Mouse (Mus musculus) brain, embryonic 14.5 days (tissue): ENCODE measurements at regions not wholly inside any gene's neighbourhood (a gene's known extent, or its start where the extent isn't known, plus 50 kb on each side); places are given as distances from the start of the nearest gene placed in this dataset.

Source experiments
- CTCF ChIP-seq: fragments of 200-500 bp; IDR thresholded peaks from 2 replicates; pipeline ENCODE4 v1.5.1; 2012; ENCODE audit warnings: inconsistent platforms, mild to moderate bottlenecking, moderate library complexity, borderline replicate concordance; ENCODE audit not compliant: insufficient read depth, insufficient read length; ENCODE audit errors: extremely low read depth
- POLR2A ChIP-seq: fragments of 200-500 bp; IDR thresholded peaks from 2 replicates; pipeline ENCODE4 v1.6.1; 2012; ENCODE audit warnings: mild to moderate bottlenecking, inconsistent platforms, borderline replicate concordance; ENCODE audit not compliant: poor library complexity, insufficient read depth, insufficient read length, severe bottlenecking; ENCODE audit errors: extremely low read depth

- no peak for TF ChIP-seq CTCF
- no peak for TF ChIP-seq POLR2A
Observed at GRCm38 (mm10) chr14:86463388-86463787, 677.6 kb downstream of the Diaph3 start.
